Mouse (Mus musculus): ENCODE data around the gene Farsa.
"Not testable (repeated sequence)": the region's sequence is repeated elsewhere in the genome, so short reads cannot be mapped to it uniquely, and the experiment has no call there.

The Farsa gene

GRCm38 (mm10) chr8:84874339-84874738 lies 17.6 kb downstream of the Farsa start:
- DNase-seq: no peak

- no peak for DNase-seq
These were observed 20.7 kb downstream of the Farsa start for GRCm38 (mm10) chr8:84877297-84878035.

GRCm38 (mm10) chr8:84878915-84879314 lies 22.1 kb downstream of the Farsa start:
- no peak for DNase-seq

GRCm38 (mm10) chr8:84884728-84885127 lies 27.9 kb downstream of the Farsa start:
- DNase-seq: no peak

GRCm38 (mm10) chr8:84888280-84888679 lies 31.5 kb downstream of the Farsa start:
- DNase-seq: no peak

- DNase-seq: no peak
These were observed 32.4 kb downstream of the Farsa start for GRCm38 (mm10) chr8:84889141-84889540.

GRCm38 (mm10) chr8:84892993-84893708 lies 36.4 kb downstream of the Farsa start:
- DNase-seq: peak; percentile 66 to 76

- peak; percentile 96 to 97 for DNase-seq
These were observed 36.9 kb downstream of the Farsa start, which contains the start of gene Gcdh for GRCm38 (mm10) chr8:84893709-84894134. Gene Gcdh, minus strand, starts transcription at chr8:84893921.

GRCm38 (mm10) chr8:84895963-84896362 lies 39.2 kb downstream of the Farsa start:
- peak in 1 of 2 experiments; percentile 36 for DNase-seq

GRCm38 (mm10) chr8:84901071-84901470 lies 44.3 kb downstream of the Farsa start:
- no peak for DNase-seq

- DNase-seq: no peak
These were observed 45.0 kb downstream of the Farsa start, which contains the start of gene Klf1 for GRCm38 (mm10) chr8:84901752-84902151. Gene Klf1, plus strand, starts transcription at chr8:84901928.

- DNase-seq: no peak
These were observed 45.7 kb downstream of the Farsa start for GRCm38 (mm10) chr8:84902367-84902919.

- peak; percentile 96 to 97 for DNase-seq
These were observed 46.3 kb downstream of the Farsa start for GRCm38 (mm10) chr8:84902920-84903661.

- no peak for DNase-seq
These were observed 47.6 kb downstream of the Farsa start for GRCm38 (mm10) chr8:84904351-84904750.

GRCm38 (mm10) chr8:84907037-84907436 lies 50.2 kb downstream of the Farsa start:
- DNase-seq: no peak

- DNase-seq: no peak
These were observed 50.7 kb downstream of the Farsa start for GRCm38 (mm10) chr8:84907493-84907892.

GRCm38 (mm10) chr8:84907979-84908378 lies 51.2 kb downstream of the Farsa start:
- not testable (repeated sequence) for DNase-seq

- peak; percentile 99 for DNase-seq
These were observed 51.8 kb downstream of the Farsa start, which contains the start of gene Dnase2a for GRCm38 (mm10) chr8:84908421-84909161. Gene Dnase2a, plus strand, starts transcription at chr8:84908560.

GRCm38 (mm10) chr8:84909162-84909767 lies 52.5 kb downstream of the Farsa start:
- no peak for DNase-seq

GRCm38 (mm10) chr8:84909949-84910348 lies 53.2 kb downstream of the Farsa start:
- DNase-seq: no peak

- no peak for DNase-seq
These were observed 53.8 kb downstream of the Farsa start for GRCm38 (mm10) chr8:84910551-84910950.

GRCm38 (mm10) chr8:84911854-84912253 lies 55.1 kb downstream of the Farsa start:
- no peak for DNase-seq
